Mouse (Mus musculus) G1E (cell line): ENCODE measurements around the gene Rasa2. TPM values are rescaled to one million over a fixed set of nuclear protein-coding genes. Genes with fewer than 3 reads are reported as not detected.

Experiments
- ATAC-seq: 2 replicates; pipeline ENCODE4 v1.8.0; 2016; ENCODE audit warnings: mild to moderate bottlenecking; ENCODE audit not compliant: insufficient number of reproducible peaks, poor library complexity, low FRiP score, severe bottlenecking; ENCODE audit errors: extremely low read depth
- DNase-seq: peaks from one replicate; pipeline ENCODE4 v3.0.0; 2012; ENCODE audit warnings: low spot score
- H3K27me3 ChIP-seq: 2 replicates; pipeline ENCODE4 v1.6.1; 2012; ENCODE audit warnings: mild to moderate bottlenecking, low read length, inconsistent platforms; ENCODE audit not compliant: insufficient read depth
- H3K36me3 ChIP-seq: replicated peaks from 2 replicates; pipeline ENCODE3; 2012; ENCODE audit warnings: mild to moderate bottlenecking, inconsistent platforms
- H3K4me1 ChIP-seq: 2 replicates; pipeline ENCODE4 v1.6.1; 2012; ENCODE audit warnings: low read depth, low read length, inconsistent platforms, mixed read lengths; ENCODE audit not compliant: insufficient read depth
- H3K4me3 ChIP-seq: 2 replicates; pipeline ENCODE4 v1.5.1; 2012; ENCODE audit warnings: low read depth, mild to moderate bottlenecking, inconsistent platforms, low read length, moderate library complexity, mixed read lengths
- H3K9me3 ChIP-seq: replicated peaks from 2 replicates; pipeline ENCODE4 v1.6.1; 2012; ENCODE audit warnings: inconsistent platforms
- CTCF ChIP-seq: IDR thresholded peaks from 2 replicates; pipeline ENCODE4 v1.5.1; 2012; ENCODE audit warnings: low read depth, low read length, inconsistent platforms, mixed read lengths
- GATA1 ChIP-seq: IDR thresholded peaks from 2 replicates; pipeline ENCODE4 v1.6.1; 2012; ENCODE audit warnings: borderline replicate concordance, low read length, inconsistent platforms, mixed read lengths
- GATA2 ChIP-seq: IDR thresholded peaks from 2 replicates; pipeline ENCODE4 v1.6.1; 2012; ENCODE audit warnings: low read depth, low read length, inconsistent platforms, borderline replicate concordance
- POLR2AphosphoS5 ChIP-seq: IDR thresholded peaks from 2 replicates; pipeline ENCODE4 v1.6.1; 2012; ENCODE audit warnings: low read depth, low read length, inconsistent platforms; ENCODE audit not compliant: insufficient replicate concordance
- TAL1 ChIP-seq: conservative IDR thresholded peaks from 2 replicates; pipeline ENCODE4 v1.6.1; 2012; ENCODE audit warnings: low read depth, low read length, inconsistent platforms, mixed read lengths
- polyA plus RNA-seq: library from polyadenylated mRNA; stranded (reverse); fragments of >175 nt; gene quantifications from 2 replicates; pipeline ENCODE4 v1.2.3, GENCODE M21; 2012
- total RNA-seq, 2 experiments: library from RNA; stranded (forward) in 1 of 2; stranded (reverse) in 1 of 2; fragments of 200-1000 nt in 1 of 2; fragments of >200 nt in 1 of 2; fragmentation: Nextera tagmentation in 1 of 2; gene quantifications; 2 replicates each; pipeline ENCODE4 v1.2.3; 2014 to 2017

Gene Rasa2
- total and polyA plus RNA-seq, 3 experiments, result 3.2 to 74.8 (median 54.9) TPM

DNA sequence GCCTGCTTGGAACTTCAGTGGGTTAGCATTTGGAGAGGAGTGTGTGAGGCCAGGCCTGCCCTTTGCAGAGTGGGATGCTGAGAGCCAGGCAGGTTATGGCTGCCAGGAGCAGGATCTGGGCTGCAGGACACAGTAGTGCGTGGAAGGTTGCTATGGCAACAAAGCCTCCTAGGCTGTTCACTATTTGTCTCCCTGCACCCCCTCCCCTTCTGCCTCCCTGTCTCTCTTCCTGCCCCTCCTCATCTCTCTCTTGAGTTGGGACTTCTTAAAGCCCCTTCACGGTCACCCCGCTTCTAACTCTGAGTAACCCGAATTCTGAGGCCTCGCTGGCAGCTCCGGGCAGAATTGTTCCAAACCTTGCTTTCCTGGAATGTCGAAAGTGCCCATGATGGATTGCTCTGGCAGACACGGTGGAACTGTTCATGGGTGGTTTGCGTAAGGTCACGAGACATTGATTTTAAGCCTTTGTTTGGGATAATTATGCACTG lies 125.4 kb downstream of the Rasa2 start:
- H3K36me3 ChIP-seq, result no peaks in the 10 kb centered on the region
- peaks cover 3% of the 10 kb centered on the region for H3K9me3 ChIP-seq
- no peak overlapping the region for H3K4me3 ChIP-seq
- DNase-seq, result no peak
- peaks cover 3% of the 10 kb centered on the region; the same call in 1 of the 2 replicates for H3K4me1 ChIP-seq
- H3K27me3 ChIP-seq, result peaks cover 25% of the 10 kb centered on the region
- ATAC-seq, result no peak
- TF ChIP-seq POLR2AphosphoS5, result no peak
- no peak for TF ChIP-seq CTCF
- no peak for TF ChIP-seq GATA1
- TF ChIP-seq GATA2, result no peak

GRCm38 (mm10) chr9:96505156-96505555 lies 126.3 kb downstream of the Rasa2 start:
- no peaks in the 10 kb centered on the region for H3K36me3 ChIP-seq
- H3K27me3 ChIP-seq, result peaks cover 26% of the 10 kb centered on the region
- ATAC-seq, result no peak
- H3K4me1 ChIP-seq, result peaks cover 3% of the 10 kb centered on the region; the same call in 1 of the 2 replicates
- TF ChIP-seq TAL1 (no peak), POLR2AphosphoS5 (no peak), CTCF (no peak), GATA2 (no peak), GATA1 (no peak)
- peaks cover 3% of the 10 kb centered on the region for H3K9me3 ChIP-seq
- no peak overlapping the region for H3K4me3 ChIP-seq
- DNase-seq, result no peak

DNA sequence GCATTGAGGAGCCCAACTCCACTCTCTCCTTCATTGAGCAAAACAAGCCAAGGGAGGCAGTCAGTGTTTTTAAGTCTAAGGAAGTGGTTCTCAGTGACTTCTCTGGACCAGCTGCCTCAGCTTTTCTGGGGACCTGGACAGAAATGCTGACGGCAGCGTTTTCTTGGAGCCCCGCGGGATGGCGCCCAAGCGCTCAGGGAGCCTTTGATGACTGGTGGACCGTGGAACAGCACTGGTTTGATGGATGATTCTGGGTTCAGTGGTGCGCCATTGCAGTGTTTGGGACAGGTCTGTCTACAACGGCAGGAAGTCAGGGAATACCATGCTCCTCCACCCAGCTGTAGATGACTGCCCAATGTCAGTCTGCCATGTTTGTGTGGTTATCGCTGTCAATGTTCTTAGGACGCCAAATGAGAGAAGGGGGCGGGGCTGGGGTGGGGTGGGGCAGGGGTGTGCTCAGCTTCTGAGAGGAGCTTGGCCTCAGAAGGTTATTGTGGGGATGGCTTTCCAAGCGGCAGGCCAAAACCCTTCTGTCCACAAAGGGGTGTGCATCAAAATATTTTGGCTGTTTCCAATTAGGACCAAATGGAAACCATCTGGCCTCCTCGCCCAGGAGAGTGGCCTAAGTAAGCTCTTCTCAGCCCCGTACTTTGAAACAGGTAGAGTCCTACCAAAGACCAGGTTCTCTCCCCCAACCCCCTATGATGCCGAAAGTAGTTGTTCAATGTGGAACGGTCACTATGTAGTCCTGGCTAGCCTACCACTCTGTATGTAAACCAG lies 127.1 kb downstream of the Rasa2 start:
- peaks cover 20% of the 10 kb centered on the region for H3K27me3 ChIP-seq
- TF ChIP-seq POLR2AphosphoS5, result no peak
- peaks cover 3% of the 10 kb centered on the region for H3K9me3 ChIP-seq
- H3K4me3 ChIP-seq, result no peak overlapping the region
- ATAC-seq (no peak), DNase-seq (no peak)
- no peaks in the 10 kb centered on the region for H3K36me3 ChIP-seq
- H3K4me1 ChIP-seq, result peaks cover 3% of the 10 kb centered on the region; the same call in 1 of the 2 replicates

- H3K4me3 ChIP-seq, result no peak overlapping the region
- H3K4me1 ChIP-seq, result peaks cover 3% of the 10 kb centered on the region; the same call in 1 of the 2 replicates
- peaks cover 3% of the 10 kb centered on the region for H3K9me3 ChIP-seq
- H3K36me3 ChIP-seq, result no peaks in the 10 kb centered on the region
- ATAC-seq, result no peak
- TF ChIP-seq GATA1, result no peak
- TF ChIP-seq POLR2AphosphoS5, result no peak
- no peak for TF ChIP-seq TAL1
- TF ChIP-seq CTCF, result no peak
- no peak for TF ChIP-seq GATA2
- no peak for DNase-seq
- peaks cover 15% of the 10 kb centered on the region for H3K27me3 ChIP-seq
Observed at GRCm38 (mm10) chr9:96502856-96503610, 128.4 kb downstream of the Rasa2 start.

DNA sequence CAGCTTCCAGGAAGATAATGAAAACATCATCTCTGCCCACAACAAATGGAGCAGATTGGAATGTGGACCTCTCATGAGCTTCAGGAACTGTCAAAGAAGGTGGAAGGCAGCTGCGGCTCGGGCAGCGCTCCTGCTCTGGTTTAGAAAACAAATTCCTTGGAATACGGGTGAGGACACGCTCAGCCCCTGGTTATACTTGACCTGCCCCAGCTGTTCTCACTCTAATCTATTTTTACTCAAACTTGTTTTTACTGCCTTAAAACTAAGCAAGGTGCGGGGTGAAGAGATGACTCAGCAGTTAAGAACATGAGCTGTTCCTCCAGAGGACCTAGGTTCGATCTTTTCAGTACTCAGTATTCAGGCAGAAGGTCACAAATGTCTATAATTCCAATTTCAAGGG lies 130.2 kb downstream of the Rasa2 start:
- ATAC-seq (no peak), DNase-seq (no peak)
- TF ChIP-seq GATA2, result no peak
- no peak for TF ChIP-seq GATA1
- no peak for TF ChIP-seq TAL1
- no peak for TF ChIP-seq CTCF
- TF ChIP-seq POLR2AphosphoS5, result no peak
- Histone ChIP-seq H3K27me3 (peaks cover 17% of the 10 kb centered on the region), H3K4me1 (peaks cover 3% of the 10 kb centered on the region; the same call in 1 of the 2 replicates), H3K9me3 (peaks cover 3% of the 10 kb centered on the region), H3K4me3 (no peak overlapping the region), H3K36me3 (no peaks in the 10 kb centered on the region)

DNA sequence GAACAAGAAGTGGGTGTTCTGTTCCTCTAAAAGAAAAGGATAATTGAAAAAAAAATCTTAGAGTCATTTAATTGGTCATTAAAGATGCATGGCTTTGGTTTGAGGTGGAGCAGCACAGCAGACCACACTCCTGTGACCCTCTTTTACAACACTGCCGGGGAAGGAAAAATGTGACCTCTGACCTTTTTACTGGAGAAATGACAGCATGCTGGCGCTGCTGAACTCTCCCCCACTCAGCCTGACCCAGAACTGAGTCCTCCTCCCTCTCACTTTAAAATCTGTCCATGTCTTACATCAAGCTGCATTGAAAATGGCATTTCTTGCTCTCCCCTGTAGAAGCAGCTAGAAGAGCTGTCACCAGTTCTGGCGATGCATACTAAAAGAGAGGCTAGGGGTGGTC lies 138.2 kb downstream of the Rasa2 start:
- H3K27me3 ChIP-seq, result peaks cover 16% of the 10 kb centered on the region
- H3K36me3 ChIP-seq, result no peaks in the 10 kb centered on the region
- TF ChIP-seq TAL1 (no peak), GATA1 (no peak), POLR2AphosphoS5 (no peak), GATA2 (no peak), CTCF (no peak)
- DNase-seq (no peak), ATAC-seq (no peak)
- peaks cover 16% of the 10 kb centered on the region for H3K4me1 ChIP-seq
- no peak overlapping the region for H3K4me3 ChIP-seq
- H3K9me3 ChIP-seq, result no peaks in the 10 kb centered on the region
